Mouse (Mus musculus) left cerebral cortex, adult 9 months (tissue): ENCODE data around the gene Prps1l1.

Source experiments
- DNase-seq, 2 experiments: peaks; one replicate each; pipeline ENCODE4 v3.0.0; 2022; ENCODE audit warnings: low spot score in 2 of 2

Gene Prps1l1

DNA sequence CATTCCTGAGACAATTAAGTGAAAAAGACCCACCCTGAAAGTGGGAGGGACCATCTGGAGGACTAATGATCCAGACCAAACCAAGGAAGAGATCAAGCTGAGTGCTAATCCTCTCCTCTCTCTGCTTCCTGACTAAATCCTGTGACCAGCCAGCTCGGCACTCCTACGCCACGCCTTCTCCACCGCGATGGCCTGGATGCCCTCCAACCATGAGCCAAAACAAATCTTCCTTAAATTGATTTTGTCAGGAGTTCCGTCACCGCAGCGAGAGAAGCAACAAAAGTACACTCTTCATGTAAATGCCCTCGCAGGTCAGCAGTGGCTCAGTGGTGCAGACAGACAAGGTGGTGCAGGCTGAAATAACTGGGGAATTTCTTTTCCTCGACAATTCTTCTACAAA is 37.5 kb downstream of the Prps1l1 start:
- DNase-seq = no peak

DNA sequence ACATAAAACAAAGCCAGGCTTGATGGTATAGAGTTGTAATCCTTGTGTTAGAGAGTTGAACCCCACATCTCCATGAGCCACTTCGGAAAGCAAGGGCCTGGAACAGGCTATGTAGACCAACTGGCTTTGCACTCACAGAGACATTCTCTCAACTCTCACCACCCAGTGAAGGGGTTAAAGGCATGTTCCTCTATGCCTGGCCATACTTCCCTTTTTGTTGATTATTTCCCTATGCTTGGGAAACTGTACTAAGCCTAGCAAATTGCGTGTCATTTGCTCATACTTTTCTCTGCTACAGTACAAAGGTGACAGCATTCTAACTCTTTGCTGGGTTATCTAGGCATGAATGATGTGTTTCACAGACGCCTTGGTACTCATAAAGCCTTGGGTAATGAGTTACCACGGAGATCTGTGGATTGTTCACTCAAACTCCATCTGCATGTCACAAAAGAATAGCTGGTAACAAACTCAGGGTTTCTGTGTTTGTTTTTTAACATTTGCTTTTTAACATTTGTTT is 41.4 kb downstream of the Prps1l1 start:
- no peak for DNase-seq

DNA sequence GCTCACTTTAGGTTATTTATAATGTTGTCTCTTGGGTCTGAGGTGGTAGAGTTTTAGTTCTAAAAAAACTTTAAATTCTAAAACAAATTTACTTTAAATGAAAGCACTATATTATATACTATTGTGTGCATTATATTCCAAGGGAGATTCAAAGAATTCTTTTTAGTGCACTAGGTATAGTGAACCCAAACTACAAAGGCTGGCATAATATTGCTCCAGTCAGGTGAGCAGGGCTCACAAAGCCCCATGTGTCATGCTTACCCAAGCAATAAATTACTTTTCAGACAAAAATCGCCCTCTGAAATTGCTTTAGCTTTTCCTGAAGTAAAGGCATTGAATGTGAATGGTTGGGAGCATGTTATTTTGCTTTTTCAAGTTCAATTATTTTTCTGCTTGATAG is 43.0 kb downstream of the Prps1l1 start:
- no peak for DNase-seq
